12 mouse cellular contexts compared by ENCODE assay signal in the genomic region with DNA sequence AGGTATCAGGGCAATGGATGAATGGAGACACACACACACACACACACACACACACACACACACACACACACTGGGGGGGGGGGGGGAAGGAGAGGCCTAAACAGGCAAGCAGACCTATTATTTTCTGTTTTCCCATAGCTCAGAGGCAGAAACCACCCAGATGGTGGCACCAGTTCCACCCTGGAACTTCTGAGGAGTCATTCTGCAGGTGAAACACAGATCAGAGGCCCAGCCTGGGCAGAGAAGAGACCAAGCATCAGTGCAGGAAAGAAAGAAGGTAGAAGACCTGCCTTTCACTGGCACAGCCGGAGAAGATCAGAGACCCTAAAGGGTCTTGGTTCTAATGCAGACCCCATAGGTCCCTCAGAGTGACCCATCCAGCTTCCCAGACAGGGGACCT.
DNase-seq lines count a peak whose midpoint lies in the region; ATAC-seq and TF ChIP-seq lines count a peak whose summit lies in the region.
"Had no signal": no experiment of that assay in that cellular context is flagged by ENCODE, and none has a peak within 500 bp of the region (broad histone marks: within the 10 kb centered on the region; RNA-seq: fewer than 3 reads in every experiment).

No protein-coding gene starts in this region.

- peak overlapping the region; percentile 72; the same call in 1 of the 2 replicates for H3K4me3 ChIP-seq in heart, embryonic 12.5 days
- H3K4me3 ChIP-seq in midbrain, embryonic 11.5 days (ENCODE audit: low read depth, low read length): no peak overlapping the region
- H3K4me3 ChIP-seq in midbrain, embryonic 10.5 days: no peak overlapping the region
- no peak overlapping the region for H3K4me3 ChIP-seq in intestine, postnatal 0 days (ENCODE audit: low read depth, low read length)
- H3K4me3 ChIP-seq in cerebellum, adult 2 months (replicated peaks; ENCODE audit: insufficient read depth, low read depth, low read length): no peak overlapping the region
- H3K4me3 ChIP-seq: limb, embryonic 12.5 days had no signal

- no peak for ATAC-seq in heart, embryonic 12.5 days (ENCODE audit: insufficient number of reproducible peaks, low FRiP score)
- no peak for ATAC-seq in midbrain, embryonic 11.5 days (ENCODE audit: low FRiP score)
- ATAC-seq in intestine, postnatal 0 days: no peak

- WGBS in heart, embryonic 12.5 days: 90% methylated on average over 1 of the region's 1 CpGs
- WGBS in midbrain, embryonic 11.5 days: 100% methylated on average over 1 of the region's 1 CpGs
- 100% methylated on average over 1 of the region's 1 CpGs for WGBS in midbrain, embryonic 10.5 days
- WGBS in intestine, postnatal 0 days: 100% methylated on average over 1 of the region's 1 CpGs
- 96% methylated on average over 1 of the region's 1 CpGs for WGBS in cerebellum, adult 2 months

- no peaks in the 10 kb centered on the region for H3K36me3 ChIP-seq in heart, embryonic 12.5 days
- no peaks in the 10 kb centered on the region for H3K36me3 ChIP-seq in midbrain, embryonic 11.5 days (ENCODE audit: control insufficient read depth, insufficient read depth, low read length)
- no peaks in the 10 kb centered on the region for H3K36me3 ChIP-seq in midbrain, embryonic 10.5 days
- H3K36me3 ChIP-seq in intestine, postnatal 0 days (ENCODE audit: control insufficient read depth, insufficient read depth): no peaks in the 10 kb centered on the region
- H3K36me3 ChIP-seq: limb, embryonic 12.5 days had no signal

- H3K27me3 ChIP-seq in heart, embryonic 12.5 days (replicated peaks): no peaks in the 10 kb centered on the region
- no peaks in the 10 kb centered on the region for H3K27me3 ChIP-seq in midbrain, embryonic 11.5 days (ENCODE audit: control insufficient read depth, insufficient read depth, low read length)
- no peaks in the 10 kb centered on the region for H3K27me3 ChIP-seq in midbrain, embryonic 10.5 days (ENCODE audit: low read depth, poor library complexity, severe bottlenecking)
- H3K27me3 ChIP-seq in intestine, postnatal 0 days (replicated peaks; ENCODE audit: control insufficient read depth, insufficient read depth, low read length): no peaks in the 10 kb centered on the region
- no peaks in the 10 kb centered on the region for H3K27me3 ChIP-seq in cerebellum, adult 2 months (ENCODE audit: control insufficient read depth, insufficient read depth, low read length)
- H3K27me3 ChIP-seq: CH12.LX; limb, embryonic 12.5 days had no signal

- peak overlapping the region; percentile 87 for H3K4me2 ChIP-seq in heart, embryonic 12.5 days
- H3K4me2 ChIP-seq in midbrain, embryonic 11.5 days: 0 out of 2 replicates have a peak overlapping the region, but pooled peaks have one; percentile 73
- peak overlapping the region; percentile 9; the same call in 1 of the 2 replicates for H3K4me2 ChIP-seq in intestine, postnatal 0 days (replicated peaks; ENCODE audit: low read depth)
- H3K4me2 ChIP-seq: limb, embryonic 12.5 days had no signal

- no peak for DNase-seq in heart, adult 9 months (ENCODE audit: low spot score in 2 of 2)
- DNase-seq in midbrain, embryonic 11.5 days (ENCODE audit: low spot score, missing footprints): peak; percentile 60
- DNase-seq in midbrain, embryonic 10.5 days (ENCODE audit: low spot score): no peak
- DNase-seq in kidney, adult 8-10 months: no peak
- DNase-seq in cerebellum, adult 2 months: no peak
- DNase-seq: kidney, postnatal 4 days; right cerebral cortex, postnatal 25 days had no signal

- TF ChIP-seq POLR2A in cerebellum, adult 2 months (IDR thresholded peaks at IDR 0.05; ENCODE audit: borderline replicate concordance, insufficient read depth, low read length): no peak

- H3K9ac ChIP-seq in heart, embryonic 12.5 days: peak overlapping the region; percentile 27; the same call in 1 of the 2 replicates
- no peak overlapping the region for H3K9ac ChIP-seq in midbrain, embryonic 11.5 days (ENCODE audit: low read length)
- no peak overlapping the region for H3K9ac ChIP-seq in intestine, postnatal 0 days (ENCODE audit: low read depth, low read length)
- H3K9ac ChIP-seq: limb, embryonic 12.5 days had no signal

- peaks cover 28% of the 10 kb centered on the region for H3K4me1 ChIP-seq in heart, embryonic 12.5 days (replicated peaks)
- peaks cover 6% of the 10 kb centered on the region; the same call in 1 of the 2 replicates for H3K4me1 ChIP-seq in midbrain, embryonic 11.5 days (ENCODE audit: control insufficient read depth, insufficient read depth, low read length)
- H3K4me1 ChIP-seq in midbrain, embryonic 10.5 days: peaks cover 40% of the 10 kb centered on the region
- no peaks in the 10 kb centered on the region for H3K4me1 ChIP-seq in intestine, postnatal 0 days (replicated peaks; ENCODE audit: control insufficient read depth, insufficient read depth, low read length)
- 0 out of 2 replicates have a peak, but pooled peaks cover 3% of the 10 kb centered on the region for H3K4me1 ChIP-seq in cerebellum, adult 2 months (ENCODE audit: control insufficient read depth, insufficient read depth, low read length)

- no peak for TF ChIP-seq CTCF in intestine, postnatal 0 days (IDR thresholded peaks at IDR 0.05; ENCODE audit: low read depth)
- no peak for TF ChIP-seq CTCF in cerebellum, adult 2 months (IDR thresholded peaks at IDR 0.05; ENCODE audit: borderline replicate concordance, insufficient read depth, low read depth, low read length)

- H3K9me3 ChIP-seq in heart, embryonic 12.5 days (replicated peaks): no peaks in the 10 kb centered on the region
- H3K9me3 ChIP-seq in midbrain, embryonic 11.5 days (ENCODE audit: control insufficient read depth, low read length): no peaks in the 10 kb centered on the region
- no peaks in the 10 kb centered on the region for H3K9me3 ChIP-seq in midbrain, embryonic 10.5 days (replicated peaks)
- no peaks in the 10 kb centered on the region for H3K9me3 ChIP-seq in intestine, postnatal 0 days (ENCODE audit: control insufficient read depth)
- H3K9me3 ChIP-seq: limb, embryonic 12.5 days had no signal

- H3K27ac ChIP-seq in heart, embryonic 12.5 days (ENCODE audit: poor library complexity, severe bottlenecking): no peak overlapping the region
- no peak overlapping the region for H3K27ac ChIP-seq in midbrain, embryonic 11.5 days (ENCODE audit: low read depth, low read length)
- no peak overlapping the region for H3K27ac ChIP-seq in midbrain, embryonic 10.5 days (replicated peaks)
- H3K27ac ChIP-seq in intestine, postnatal 0 days (ENCODE audit: low read depth, low read length): no peak overlapping the region
- H3K27ac ChIP-seq in cerebellum, adult 2 months (ENCODE audit: insufficient read depth, low read length): no peak overlapping the region
- H3K27ac ChIP-seq: limb, embryonic 12.5 days; macrophage had no signal

Comparison
In these comparisons a context has a peak if more than half of its experiments do, and no peak if none do; other contexts are left out.
1. H3K4me2 ChIP-seq: peak in every context shown above with its lines; median percentile 87 in heart, embryonic 12.5 days; 73 in midbrain, embryonic 11.5 days; 9 in intestine, postnatal 0 days.